Mouse (Mus musculus) WW6 (cell line): ENCODE measurements around the gene Gm21497.
"Not testable (repeated sequence)": the region's sequence is repeated elsewhere in the genome, so short reads cannot be mapped to it uniquely, and the experiment has no call there.

ENCODE experiments used
- DNase-seq: peaks from one replicate; pipeline ENCODE4 v3.0.0-alpha.2; 2013; ENCODE audit warnings: low read depth, low spot score

Gm21497 gene

DNA sequence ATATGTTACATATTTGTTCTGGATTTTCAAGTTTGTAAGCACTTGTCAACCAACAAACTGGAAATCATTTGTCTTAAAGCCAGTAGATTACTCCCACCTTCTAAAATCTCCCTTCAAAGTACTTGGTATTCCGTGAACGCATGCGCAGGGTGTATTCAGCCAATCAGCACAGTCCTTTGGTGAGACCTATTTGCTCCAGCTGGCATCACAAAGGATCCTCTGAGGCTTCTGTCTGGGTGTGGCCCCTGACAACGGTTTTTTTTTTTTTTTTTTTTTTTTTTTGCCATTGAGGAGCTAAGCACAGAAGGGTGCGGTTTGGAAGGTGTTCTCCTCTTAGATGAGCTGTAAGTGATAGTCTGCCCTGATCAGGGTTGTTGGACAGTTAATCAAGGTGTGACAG lies at the start of gene Gm21497:
Gene Gm21497 (plus strand): TSS at position 301 of the 400 bp plus-strand sequence.
- DNase-seq: not testable (repeated sequence)
